In genomic region chr14:54152485-54153235, GRCm38 (mm10) we compare ENCODE assay signal across 9 mouse cellular contexts.
DNase-seq lines count a peak whose midpoint lies in the region; ATAC-seq and TF ChIP-seq lines count a peak whose summit lies in the region.
"Had no signal": no experiment of that assay in that cellular context is flagged by ENCODE, and none has a peak within 500 bp of the region (broad histone marks: within the 10 kb centered on the region; RNA-seq: fewer than 3 reads in every experiment).

No protein-coding gene starts in this region.

- no peaks in the 10 kb centered on the region for H3K4me1 ChIP-seq in forebrain, embryonic 14.5 days (ENCODE audit: control insufficient read depth, insufficient read depth, low read length)
- no peaks in the 10 kb centered on the region for H3K4me1 ChIP-seq in forebrain, embryonic 16.5 days (replicated peaks; ENCODE audit: control insufficient read depth, insufficient read depth, low read length)
- H3K4me1 ChIP-seq in hindbrain, postnatal 0 days (ENCODE audit: insufficient read depth, low read length) = no peaks in the 10 kb centered on the region
- no peaks in the 10 kb centered on the region for H3K4me1 ChIP-seq in stomach, embryonic 16.5 days (ENCODE audit: control insufficient read depth, insufficient read depth, low read length)

- no peak for ATAC-seq in forebrain, embryonic 14.5 days
- ATAC-seq in forebrain, embryonic 16.5 days = no peak
- ATAC-seq in hindbrain, postnatal 0 days = no peak
- peak; percentile 95 for ATAC-seq in megakaryocyte-erythroid progenitor cell, adult 5-6 weeks (replicated peaks; ENCODE audit: low FRiP score, low TSS enrichment, poor library complexity, severe bottlenecking)
- ATAC-seq in stomach, embryonic 16.5 days (ENCODE audit: insufficient read depth, low FRiP score) = peak; percentile 47; the same call in 1 of the 2 replicates

- no peak overlapping the region for H3K4me3 ChIP-seq in forebrain, embryonic 14.5 days (ENCODE audit: low read depth, low read length)
- H3K4me3 ChIP-seq in forebrain, embryonic 16.5 days (replicated peaks; ENCODE audit: low read length) = no peak overlapping the region
- H3K4me3 ChIP-seq in hindbrain, postnatal 0 days (ENCODE audit: low read length) = no peak overlapping the region
- no peak overlapping the region for H3K4me3 ChIP-seq in stomach, embryonic 16.5 days (replicated peaks; ENCODE audit: low read length)

- H3K27me3 ChIP-seq in forebrain, embryonic 14.5 days (replicated peaks; ENCODE audit: control insufficient read depth, insufficient read depth, low read length) = no peaks in the 10 kb centered on the region
- no peaks in the 10 kb centered on the region for H3K27me3 ChIP-seq in forebrain, embryonic 16.5 days (replicated peaks; ENCODE audit: control insufficient read depth, insufficient read depth, low read length)
- no peaks in the 10 kb centered on the region for H3K27me3 ChIP-seq in hindbrain, postnatal 0 days (ENCODE audit: insufficient read depth, low read length)
- no peaks in the 10 kb centered on the region for H3K27me3 ChIP-seq in stomach, embryonic 16.5 days (ENCODE audit: control insufficient read depth, insufficient read depth, low read length)

- WGBS in forebrain, embryonic 14.5 days = 47% methylated on average over 6 of the region's 6 CpGs
- WGBS in forebrain, embryonic 16.5 days = 51% methylated on average over 6 of the region's 6 CpGs
- 51% methylated on average over 6 of the region's 6 CpGs for WGBS in hindbrain, postnatal 0 days
- 43% methylated on average over 6 of the region's 6 CpGs for WGBS in stomach, embryonic 16.5 days

- H3K27ac ChIP-seq in forebrain, embryonic 14.5 days (ENCODE audit: low read depth, low read length) = no peak overlapping the region
- no peak overlapping the region for H3K27ac ChIP-seq in forebrain, embryonic 16.5 days (ENCODE audit: low read length)
- H3K27ac ChIP-seq in hindbrain, postnatal 0 days = no peak overlapping the region
- H3K27ac ChIP-seq in stomach, embryonic 16.5 days (ENCODE audit: low read length) = no peak overlapping the region
- H3K27ac ChIP-seq: macrophage had no signal

- H3K4me2 ChIP-seq in forebrain, embryonic 14.5 days (ENCODE audit: low read length) = no peak overlapping the region
- H3K4me2 ChIP-seq in forebrain, embryonic 16.5 days (ENCODE audit: low read length) = no peak overlapping the region
- H3K4me2 ChIP-seq in hindbrain, postnatal 0 days (ENCODE audit: low read depth, low read length) = no peak overlapping the region
- no peak overlapping the region for H3K4me2 ChIP-seq in stomach, embryonic 16.5 days (ENCODE audit: low read depth, low read length)

- TF ChIP-seq CTCF in hindbrain, postnatal 0 days (IDR thresholded peaks at IDR 0.05; ENCODE audit: low read depth) = peak; percentile 76

- no peak overlapping the region for H3K9ac ChIP-seq in forebrain, embryonic 14.5 days (ENCODE audit: low read length)
- no peak overlapping the region for H3K9ac ChIP-seq in forebrain, embryonic 16.5 days (replicated peaks; ENCODE audit: low read depth, low read length)
- no peak overlapping the region for H3K9ac ChIP-seq in hindbrain, postnatal 0 days (replicated peaks; ENCODE audit: low read length)
- no peak overlapping the region for H3K9ac ChIP-seq in stomach, embryonic 16.5 days (ENCODE audit: low read length)

- no peaks in the 10 kb centered on the region for H3K9me3 ChIP-seq in forebrain, embryonic 14.5 days (replicated peaks; ENCODE audit: control insufficient read depth, low read length)
- H3K9me3 ChIP-seq in forebrain, embryonic 16.5 days (ENCODE audit: control insufficient read depth, low read length) = no peaks in the 10 kb centered on the region
- H3K9me3 ChIP-seq in hindbrain, postnatal 0 days (ENCODE audit: low read length) = no peaks in the 10 kb centered on the region
- H3K9me3 ChIP-seq in stomach, embryonic 16.5 days (replicated peaks; ENCODE audit: control insufficient read depth, low read length) = no peaks in the 10 kb centered on the region

- H3K36me3 ChIP-seq in forebrain, embryonic 14.5 days (ENCODE audit: control insufficient read depth, insufficient read depth, low read length) = no peaks in the 10 kb centered on the region
- H3K36me3 ChIP-seq in forebrain, embryonic 16.5 days (ENCODE audit: control insufficient read depth, insufficient read depth) = no peaks in the 10 kb centered on the region
- no peaks in the 10 kb centered on the region for H3K36me3 ChIP-seq in hindbrain, postnatal 0 days (ENCODE audit: insufficient read depth, low read length)
- no peaks in the 10 kb centered on the region for H3K36me3 ChIP-seq in stomach, embryonic 16.5 days (ENCODE audit: control insufficient read depth, insufficient read depth, low read length)

- peak; percentile 60 for DNase-seq in forebrain, embryonic 14.5 days (ENCODE audit: low spot score)
- DNase-seq in brain, adult 2 months (ENCODE audit: low read depth, low spot score) = peak; percentile 70
- DNase-seq in fibroblast of lung, adult 2 months (ENCODE audit: low read depth) = peak; percentile 36
- DNase-seq in hindbrain, postnatal 0 days (ENCODE audit: low spot score) = peak; percentile 67
- peak; percentile 27 to 51 for DNase-seq in left cerebral cortex, adult 8-10 months (ENCODE audit: low spot score in 2 of 2)

Comparison
In these comparisons a context has a peak if more than half of its experiments do, and no peak if none do; other contexts are left out.
1. ATAC-seq: peak in megakaryocyte-erythroid progenitor cell, adult 5-6 weeks (single experiment) and stomach, embryonic 16.5 days (single experiment); none in forebrain, embryonic 14.5 days (single experiment), forebrain, embryonic 16.5 days (single experiment) and hindbrain, postnatal 0 days (single experiment).
2. Peak in every context shown above with its lines, with median percentiles within 50 percentile points of each other: DNase-seq.